Mouse (Mus musculus) B cell, adult 2 months (primary cell): ENCODE results near the gene Smad3.
A peak's percentile ranks its signal among the peaks of the same experiment; 100 is the strongest.

ENCODE experiments used
- DNase-seq, 2 experiments: peaks; one replicate each; pipeline ENCODE4 v3.0.0; 2022

Gene Smad3

DNA sequence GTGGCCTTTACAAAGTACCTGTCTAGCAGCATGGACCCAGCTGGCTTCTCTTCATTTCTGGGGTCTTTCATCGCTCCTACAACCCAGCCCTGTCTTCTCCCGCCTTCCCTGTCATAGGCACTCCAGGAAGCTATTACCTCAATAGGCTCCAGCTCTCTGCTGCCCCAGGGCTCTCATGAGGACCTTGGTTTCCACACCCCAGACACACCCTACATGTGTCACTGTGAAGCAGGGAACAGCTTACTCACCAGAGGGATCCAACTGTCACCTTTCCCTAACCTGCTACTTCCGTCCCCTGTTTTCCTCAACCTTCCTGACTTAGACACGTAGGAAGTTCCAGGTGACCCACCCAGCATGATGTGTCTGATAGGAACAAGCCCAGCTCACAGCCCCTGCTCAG, 97.7 kb downstream of the Smad3 start:
- no peak for DNase-seq

DNA sequence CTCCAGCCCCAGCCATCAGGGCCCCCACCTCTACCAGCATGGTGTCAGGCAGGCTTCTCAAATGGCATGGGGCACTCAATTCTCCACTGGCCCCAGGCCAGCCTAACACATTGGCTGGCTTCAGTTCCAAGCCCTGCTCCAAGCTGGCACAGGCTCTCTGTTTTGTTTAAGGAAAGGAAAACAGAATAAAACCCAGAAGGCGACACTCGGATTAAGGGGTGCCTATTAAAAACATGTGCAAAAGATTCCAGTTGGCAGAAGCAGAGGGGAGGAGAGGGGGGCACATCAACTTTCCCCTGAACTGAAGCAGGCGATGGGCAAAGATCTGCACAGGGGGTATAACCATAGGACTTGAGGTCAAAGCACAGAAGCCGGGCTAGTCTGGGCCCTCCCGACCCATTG, 98.8 kb downstream of the Smad3 start:
- no peak for DNase-seq

DNA sequence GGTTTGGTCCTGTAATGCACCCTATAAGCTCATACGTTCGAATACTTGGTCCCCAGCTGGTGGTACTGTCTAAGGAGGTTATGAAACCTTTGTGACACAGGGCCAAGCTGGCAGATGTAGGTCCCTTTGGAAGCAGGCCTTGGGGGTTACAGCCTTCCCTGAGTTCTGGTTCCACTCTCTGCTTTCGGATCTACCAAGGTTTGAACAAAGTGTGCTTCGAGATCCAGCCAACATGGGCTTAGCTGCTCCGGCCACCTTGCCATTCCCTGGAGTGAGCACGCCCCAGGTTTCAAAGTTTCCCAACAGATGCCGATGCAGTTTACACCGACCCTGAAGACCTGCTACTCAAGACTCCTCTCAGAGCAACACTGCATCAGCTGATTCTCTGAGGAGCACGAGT, 99.4 kb downstream of the Smad3 start:
- no peak for DNase-seq

DNA sequence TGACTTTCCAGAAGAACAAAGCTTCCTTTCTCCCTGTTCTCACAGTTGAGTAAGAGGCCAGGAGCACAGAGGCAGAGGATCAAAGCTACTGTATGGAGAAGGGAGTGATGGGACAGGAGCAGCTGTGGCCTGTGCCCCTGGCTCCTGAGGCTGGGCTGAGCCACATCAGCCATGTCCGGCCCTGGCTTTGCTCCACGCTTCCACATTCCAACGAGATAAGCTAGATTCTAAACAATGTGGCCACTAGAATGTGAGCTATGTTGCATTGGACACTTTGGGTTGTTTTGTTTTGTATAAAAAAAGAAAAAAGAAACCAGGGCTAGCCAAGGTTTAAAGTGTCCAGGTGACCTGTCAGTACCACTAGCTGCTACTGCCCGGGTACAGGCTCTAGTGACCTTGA, 100.6 kb downstream of the Smad3 start:
- DNase-seq: no peak

DNA sequence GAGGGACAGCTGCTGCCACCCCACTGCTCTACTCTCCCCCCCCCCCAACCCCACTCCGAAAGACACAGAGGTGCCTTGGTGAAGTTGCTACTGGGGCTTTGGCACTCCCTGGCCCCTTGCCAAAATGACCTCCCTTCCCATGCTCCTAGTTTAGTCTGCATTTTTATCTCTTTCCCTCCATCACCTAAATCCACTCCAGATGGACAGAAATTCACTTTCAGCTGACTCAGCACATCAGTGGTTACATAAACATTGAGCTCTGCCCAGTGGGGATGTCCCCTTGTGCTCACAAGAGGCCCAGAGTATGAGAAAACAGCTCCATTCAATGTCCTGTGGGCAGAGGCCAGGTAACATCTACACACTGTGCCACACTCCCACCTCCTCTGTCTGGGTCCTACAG, 102.7 kb downstream of the Smad3 start:
- no peak for DNase-seq

DNA sequence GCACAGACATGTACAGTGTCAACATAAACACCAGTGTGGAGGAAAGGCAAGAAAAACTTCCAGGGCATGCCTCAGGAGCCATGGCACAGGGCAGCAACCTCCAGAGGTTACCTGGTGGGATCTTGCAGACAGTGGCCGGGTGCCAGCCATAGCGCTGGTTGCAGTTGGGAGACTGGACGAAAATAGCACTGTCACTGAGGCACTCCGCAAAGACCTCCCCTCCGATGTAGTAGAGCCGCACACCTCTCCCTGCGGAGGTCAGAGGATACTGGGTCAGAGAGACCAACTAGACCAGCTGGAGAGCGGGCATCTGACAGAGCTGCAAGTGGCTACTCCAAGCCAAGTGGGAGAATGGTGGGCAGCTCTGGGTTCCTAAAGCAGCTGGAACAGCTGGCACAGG, 103.2 kb downstream of the Smad3 start:
- no peak for DNase-seq

DNA sequence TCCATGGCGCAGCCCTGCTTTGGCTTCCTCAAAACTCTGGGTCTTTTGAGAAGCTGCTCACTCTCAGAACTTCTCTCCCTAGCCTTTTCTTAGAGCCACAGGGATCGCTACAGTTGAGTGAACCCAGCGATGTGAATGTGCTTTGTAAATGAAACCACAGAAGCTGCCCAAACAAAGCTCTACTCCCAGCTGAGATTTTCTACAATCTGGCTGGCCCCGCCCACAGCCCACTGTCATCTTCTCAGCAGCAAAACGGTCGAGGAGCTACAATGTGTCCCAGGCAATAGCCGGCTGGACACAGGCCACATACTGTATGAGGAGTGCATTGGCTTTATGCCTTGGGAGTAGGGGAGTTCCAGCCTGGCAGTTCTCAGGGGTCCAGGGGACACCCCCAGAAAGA, 104.1 kb downstream of the Smad3 start:
- DNase-seq: no peak

DNA sequence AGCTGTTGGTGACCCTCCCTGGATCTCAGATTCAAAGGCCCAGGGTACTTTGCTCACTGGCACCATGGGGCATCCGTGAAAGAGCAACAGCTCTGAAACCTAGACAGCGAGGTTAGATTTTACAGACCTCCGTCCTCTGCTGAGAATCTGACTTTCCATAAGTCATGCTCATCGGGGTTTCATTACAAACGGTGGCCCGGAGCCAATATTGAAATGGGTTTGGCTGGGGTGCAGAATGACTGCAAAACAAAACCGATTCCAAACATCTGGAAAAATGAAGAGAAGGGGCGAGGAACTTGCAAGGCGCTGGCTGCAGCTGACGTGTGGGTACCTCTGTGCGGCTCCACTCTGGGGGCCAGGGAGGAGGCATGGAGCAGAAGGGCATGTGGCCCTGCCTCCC, 106.2 kb downstream of the Smad3 start:
- DNase-seq: no peak

DNA sequence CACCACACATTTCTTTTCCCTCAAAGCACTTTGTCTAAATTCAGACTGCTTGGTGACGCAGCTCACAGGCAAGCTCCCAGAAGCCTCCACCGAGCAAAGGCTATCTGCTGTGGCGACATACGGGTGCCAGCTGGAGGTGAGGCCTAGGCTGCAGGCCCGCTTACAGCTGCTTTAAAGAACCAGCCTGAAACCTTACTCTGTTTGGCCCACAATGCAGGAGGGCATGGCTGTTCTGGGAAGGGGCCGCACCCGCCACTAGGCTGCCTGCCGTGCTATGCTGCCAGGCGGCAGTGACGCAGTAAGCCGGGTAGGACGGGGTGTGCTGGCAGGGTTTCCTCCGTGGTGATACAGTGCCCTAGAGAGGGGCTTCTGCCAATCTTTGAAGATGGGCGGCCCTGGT, 106.9 kb downstream of the Smad3 start:
- DNase-seq: no peak

DNA sequence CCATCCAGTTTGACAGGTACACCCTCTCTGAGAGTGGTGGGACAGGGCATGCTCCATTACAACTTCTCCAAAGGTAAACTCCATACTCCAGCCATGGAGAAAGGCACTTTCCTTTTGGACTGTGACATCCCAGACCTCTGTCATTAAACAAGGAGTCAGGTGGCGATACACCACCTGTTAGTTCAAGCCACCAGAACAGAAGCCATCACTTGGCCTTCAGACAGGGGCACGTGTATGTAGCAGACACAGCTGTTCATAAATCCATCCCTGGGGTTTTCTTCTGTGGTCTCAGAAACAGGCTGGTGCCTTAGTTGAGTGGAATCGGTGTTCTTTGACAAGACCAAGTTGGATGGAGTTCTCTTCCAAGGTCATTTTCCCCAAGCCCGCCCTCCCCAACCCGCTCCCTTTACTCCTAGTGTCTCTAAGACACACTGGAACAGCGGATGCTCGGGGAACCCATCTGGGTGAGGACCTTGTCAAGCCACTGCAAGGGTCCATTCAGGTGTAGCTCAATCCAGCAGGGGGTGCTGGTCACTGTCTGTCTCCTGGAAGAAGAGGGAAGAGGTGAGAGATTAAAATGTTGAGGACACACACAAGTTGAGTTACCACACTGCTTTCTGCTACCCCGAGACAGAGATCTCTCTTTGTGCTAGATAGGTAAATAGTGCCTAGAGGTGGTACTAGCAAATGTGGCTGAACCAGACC, 107.8 kb downstream of the Smad3 start:
- DNase-seq: peak; percentile 48 to 59

DNA sequence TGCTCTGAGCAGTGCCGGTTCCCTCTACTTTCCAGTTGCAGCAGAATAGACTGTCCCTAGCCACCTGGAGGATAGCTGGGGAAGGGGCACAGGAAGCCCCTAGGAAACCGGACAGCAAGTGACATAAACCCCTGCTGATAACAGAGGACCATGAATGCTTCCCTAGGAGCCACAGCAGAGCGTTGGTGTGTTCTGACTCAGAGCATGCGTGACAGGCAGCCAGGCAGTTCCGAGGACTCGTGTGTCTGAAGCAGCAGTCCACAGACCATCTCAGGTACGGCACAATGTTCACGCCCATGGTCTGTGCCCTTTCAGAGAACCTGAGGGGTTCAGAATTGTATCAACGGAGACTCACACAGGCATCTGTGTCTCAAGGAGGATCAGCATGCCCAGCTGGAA, 109.3 kb downstream of the Smad3 start:
- no peak for DNase-seq

DNA sequence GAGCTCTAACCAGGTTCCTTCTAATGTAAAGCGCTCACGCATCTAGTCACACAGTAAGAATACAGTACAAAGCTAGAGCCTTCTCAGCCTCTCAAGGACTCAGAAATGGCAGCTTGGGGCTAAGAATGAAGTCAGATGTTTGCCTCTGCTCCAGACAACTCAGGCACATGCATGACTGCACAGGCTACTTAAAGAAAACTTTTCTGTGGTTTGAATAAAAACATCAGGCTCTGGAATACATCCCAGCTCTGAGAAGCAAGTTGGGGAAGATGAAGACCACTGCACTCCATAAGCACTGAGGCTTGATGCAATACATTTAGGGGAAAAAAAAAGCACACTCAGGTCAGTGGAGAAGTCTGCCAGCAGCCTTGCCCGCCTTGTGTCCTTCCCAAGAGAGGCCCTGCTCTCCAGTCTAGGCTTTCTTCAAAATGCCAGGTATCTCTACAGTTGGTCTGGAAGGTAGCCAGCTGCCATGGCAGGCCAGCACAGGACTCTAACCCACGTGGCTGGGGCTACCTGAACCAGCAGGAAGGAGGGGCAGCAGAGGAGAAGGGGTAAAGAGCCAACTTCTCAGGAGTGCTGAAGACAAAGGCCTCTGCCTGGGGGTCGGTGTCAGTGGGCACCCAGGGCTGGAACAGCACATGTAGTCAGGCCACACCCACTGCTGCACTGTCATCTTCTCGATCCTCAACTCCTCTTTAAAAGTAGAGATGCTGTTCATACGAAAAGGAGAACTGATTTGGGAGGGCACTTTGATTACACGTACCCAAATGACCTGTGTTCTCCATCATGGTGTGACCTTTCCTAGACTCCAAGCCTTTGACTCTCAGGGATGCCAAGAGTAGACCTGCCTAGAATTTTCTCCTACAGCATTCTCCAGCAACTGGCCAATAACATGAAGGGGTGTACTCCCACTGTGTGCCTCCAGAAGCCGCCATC, 109.9 kb downstream of the Smad3 start:
- no peak for DNase-seq

DNA sequence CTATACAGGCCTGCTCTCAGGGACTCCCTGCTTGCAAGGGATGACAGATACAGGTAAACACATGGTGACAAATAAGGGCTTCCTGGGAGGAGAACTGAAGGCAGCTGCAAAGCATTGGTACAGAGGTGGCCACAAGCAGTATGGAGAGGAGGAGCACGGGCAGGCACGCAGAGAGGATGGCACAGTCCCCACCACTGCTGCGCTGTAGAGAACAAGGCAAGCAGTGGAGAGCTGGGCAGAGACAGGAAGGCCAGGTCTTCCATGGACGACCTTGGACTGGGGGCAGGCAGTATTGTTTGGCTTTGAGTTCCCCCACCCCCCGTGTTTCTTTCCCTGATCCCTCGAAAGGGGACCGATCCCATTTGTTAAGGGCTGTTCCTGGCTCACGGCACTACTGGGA, 112.7 kb downstream of the Smad3 start:
- DNase-seq: no peak

DNA sequence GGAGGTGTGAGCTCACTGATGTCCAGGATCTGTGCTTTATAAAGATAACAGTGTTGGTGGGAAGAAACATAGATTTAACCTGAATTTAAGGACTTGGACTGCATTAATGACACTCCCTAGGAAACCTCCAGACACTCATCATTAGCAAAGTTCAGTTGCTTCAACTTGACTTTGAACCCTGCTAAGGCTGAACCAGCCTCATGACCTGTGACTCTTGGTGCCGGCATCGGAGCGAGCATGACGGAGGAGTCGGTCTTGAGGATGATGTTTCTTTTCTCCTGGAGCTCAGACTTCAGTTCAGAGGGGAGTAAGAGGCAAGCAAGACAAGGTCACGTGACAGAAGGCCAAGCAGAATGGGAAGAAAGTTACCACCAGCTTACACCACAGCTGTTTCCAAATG, 113.8 kb downstream of the Smad3 start:
- DNase-seq: no peak

DNA sequence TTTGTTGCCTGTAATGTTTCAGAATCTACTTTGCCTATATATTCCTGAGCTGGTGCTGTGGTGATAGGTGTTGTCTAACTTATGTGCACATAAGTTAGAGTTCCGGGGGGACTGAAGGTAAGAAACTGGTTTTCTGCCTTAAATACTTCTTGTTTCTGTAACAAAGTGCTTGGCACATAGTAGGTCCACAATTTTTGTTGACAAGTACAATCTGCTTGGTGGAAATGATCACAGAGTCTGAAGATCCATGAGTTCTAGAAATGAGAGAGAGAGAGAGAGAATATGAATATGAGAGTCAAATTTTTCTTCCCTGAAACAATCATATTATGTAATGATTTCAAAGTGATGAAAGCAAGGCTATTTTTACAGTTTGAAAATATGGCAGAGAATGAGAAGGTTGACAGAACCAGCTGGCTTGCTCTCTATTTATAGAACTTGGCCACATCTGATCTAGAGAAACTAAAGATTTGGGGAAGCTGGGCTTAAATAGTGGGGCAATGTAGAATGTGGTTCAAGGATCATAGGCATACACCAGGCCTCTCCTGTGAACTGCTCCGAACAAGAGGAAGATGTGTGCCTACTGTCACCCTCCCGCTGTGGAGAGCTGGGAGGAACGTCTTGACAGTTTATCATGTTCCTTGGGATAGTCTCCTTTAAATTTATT, 115.7 kb downstream of the Smad3 start:
- DNase-seq: no peak

DNA sequence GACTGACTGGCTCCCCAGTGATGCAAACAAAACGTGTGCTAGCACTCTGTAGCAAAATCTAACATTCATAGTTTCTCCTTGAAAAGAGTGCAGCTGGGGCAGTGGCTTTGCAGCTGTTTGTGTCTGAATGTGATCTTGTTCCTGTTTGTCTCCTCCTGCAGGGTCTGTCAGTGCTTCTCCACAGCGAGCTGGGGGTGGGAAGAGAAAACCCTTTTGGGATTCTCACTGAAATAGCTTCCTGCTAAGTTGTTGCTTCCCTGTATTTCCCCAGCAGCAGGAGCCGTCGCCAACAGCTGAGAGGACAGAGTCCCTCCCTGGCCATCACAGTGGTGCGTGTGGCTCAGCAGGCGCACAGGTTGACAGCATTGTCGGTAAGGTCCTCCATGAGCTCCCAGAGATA, 121.7 kb downstream of the Smad3 start:
- DNase-seq: no peak

DNA sequence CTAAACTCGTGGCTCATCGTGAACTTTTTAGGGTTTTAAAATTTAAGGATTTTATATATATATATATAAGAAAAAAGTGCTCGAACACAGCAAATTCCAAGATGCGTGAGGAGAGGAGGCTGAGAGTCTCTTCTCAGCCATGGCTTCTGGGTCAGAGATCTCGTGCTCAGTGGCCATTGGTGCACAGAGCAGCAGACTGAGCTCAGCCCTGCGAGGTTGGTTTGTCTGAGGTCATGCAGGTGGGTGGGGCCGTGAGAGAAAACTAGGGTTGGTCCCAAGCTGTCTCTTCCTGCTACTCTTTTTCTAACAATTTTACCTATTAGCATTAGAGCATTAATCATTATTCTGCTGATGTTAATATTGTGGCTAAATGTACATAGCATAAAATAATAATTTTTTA, 124.5 kb downstream of the Smad3 start:
- no peak for DNase-seq

DNA sequence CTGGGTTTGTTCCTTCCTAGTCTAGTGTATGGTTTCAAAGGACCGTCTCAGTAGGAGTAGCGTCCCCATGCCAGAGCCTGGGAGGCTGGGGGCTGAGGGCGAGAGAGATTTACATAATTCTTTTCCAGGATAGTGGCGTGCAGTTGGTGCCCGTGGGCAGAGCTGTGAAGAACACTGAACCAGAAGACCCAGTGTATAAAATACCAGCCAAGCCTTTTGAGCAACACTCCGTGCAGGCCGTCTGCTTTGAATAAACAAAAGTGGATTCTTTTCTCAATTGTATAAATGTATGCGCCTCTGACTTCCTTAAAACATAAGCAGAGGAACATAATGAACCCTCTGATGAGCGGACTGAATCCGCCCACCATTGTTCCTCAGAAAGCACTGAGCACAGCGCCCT, 124.9 kb downstream of the Smad3 start:
- DNase-seq: no peak

DNA sequence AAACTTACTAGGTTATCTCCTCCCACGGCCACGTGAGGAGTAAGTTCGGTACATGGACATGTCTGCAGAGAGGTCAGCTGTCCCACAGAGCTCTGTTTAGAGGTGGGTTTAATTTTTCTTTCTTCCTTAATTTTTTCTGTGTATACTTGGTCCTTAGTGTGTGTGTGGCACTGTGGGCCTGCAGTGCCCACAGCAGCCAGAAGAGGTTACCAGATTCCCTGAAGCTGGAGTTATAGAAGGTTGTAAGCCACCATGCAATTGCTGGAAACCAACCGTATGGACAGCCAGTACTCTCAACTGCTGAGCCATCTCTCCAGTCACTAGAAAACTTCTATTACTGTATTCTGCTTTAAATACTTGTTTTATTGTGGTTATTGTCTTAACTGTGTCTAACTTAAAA, 125.7 kb downstream of the Smad3 start:
- DNase-seq: no peak

DNA sequence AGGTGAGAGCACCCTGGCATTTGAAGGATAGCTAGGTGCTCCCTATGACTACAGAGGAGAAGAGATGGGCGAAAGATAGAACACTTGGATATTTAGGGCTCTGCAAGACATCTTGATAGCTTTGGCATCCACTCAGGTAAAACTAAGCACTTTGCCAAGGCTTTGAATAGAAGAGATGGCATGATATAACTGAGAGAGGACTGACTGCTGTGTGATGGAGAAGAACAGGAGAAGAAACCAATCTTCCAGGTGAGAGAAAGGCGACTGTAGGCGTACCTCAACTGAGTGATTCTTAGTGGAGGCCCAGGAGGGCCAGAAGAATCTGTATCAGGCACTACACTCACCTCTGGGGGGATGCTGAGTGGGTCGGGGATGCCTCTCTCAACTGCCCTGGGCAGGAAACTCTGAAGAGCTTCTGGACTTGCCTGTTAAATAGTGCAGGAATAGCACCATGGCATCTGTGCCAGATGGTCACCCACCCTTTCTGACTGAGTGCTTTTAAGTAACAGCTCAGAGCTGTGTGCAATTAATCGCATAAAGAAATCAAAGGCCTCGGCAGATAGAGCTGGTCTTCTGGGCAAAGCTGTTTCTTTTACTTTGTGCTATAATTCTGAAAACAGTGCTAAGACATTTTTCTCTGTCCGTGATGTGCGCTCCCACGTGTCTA, 132.6 kb downstream of the Smad3 start:
- no peak for DNase-seq

DNA sequence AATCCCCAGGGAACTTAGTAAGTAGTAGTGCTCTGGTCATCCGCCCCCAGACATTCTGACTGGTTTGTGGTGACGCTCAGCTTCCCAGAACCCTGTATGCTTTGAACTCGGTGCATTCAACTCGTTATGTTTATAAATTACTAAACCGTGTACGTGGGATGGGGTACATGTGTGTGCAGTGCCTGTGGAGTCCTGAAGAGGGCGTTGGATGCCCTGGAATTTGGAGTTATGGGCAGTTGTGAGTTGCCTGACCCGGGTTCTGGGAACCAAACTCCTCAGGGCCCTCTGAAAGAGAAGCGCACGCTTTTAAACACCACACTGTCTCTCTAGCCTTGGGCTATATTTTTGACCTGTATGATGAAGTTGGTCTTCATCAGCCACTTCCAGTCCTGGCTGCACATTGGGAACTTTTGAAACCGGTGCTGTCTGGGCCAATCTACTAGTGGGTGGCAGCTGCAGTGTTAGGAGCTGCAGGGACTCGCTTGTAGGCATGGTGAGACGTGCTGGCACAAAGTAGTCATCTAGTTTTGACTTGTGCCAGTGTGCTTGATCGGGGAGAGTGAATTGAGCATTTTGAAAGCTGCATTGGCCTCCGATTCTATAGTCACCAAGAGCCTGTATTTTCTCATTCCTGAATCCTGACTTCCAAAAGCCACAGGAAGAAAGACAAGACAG, 133.8 kb downstream of the Smad3 start:
- no peak for DNase-seq

DNA sequence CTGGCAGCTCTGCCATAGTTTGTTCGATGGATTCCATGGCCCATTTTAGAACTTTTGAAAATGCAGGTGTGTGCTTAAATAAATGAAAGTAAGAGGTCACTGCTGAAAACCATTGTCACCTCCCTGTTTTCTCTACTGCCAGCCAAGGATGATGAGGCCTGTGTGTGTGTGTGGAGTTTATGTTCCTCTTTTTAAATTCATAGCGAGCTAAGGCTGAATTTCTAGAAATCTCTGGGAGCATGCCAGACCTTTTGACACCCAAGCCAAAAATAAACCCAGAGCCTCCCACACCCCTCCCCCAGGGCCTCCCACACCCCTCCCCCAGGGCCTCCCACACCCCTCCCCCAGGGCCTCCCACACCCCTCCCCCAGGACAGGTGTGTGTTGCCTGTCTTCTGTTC, 139.8 kb downstream of the Smad3 start:
- no peak for DNase-seq
